Mouse (Mus musculus) brain, embryonic 14.5 days (tissue): Measurements from ENCODE around the gene Alk. TPM values are rescaled to one million over a fixed set of nuclear protein-coding genes. Genes with fewer than 3 reads are reported as not detected.
A peak's percentile ranks its signal among the peaks of the same experiment; 100 is the strongest.

Source experiments
- DNase-seq: peaks from one replicate; pipeline ENCODE4 v3.0.0-alpha.2; 2011; ENCODE audit warnings: low read depth
- CTCF ChIP-seq: fragments of 200-500 bp; IDR thresholded peaks from 2 replicates; pipeline ENCODE4 v1.5.1; 2012; ENCODE audit warnings: inconsistent platforms, mild to moderate bottlenecking, moderate library complexity, borderline replicate concordance; ENCODE audit not compliant: insufficient read depth, insufficient read length; ENCODE audit errors: extremely low read depth
- POLR2A ChIP-seq: fragments of 200-500 bp; IDR thresholded peaks from 2 replicates; pipeline ENCODE4 v1.6.1; 2012; ENCODE audit warnings: mild to moderate bottlenecking, inconsistent platforms, borderline replicate concordance; ENCODE audit not compliant: poor library complexity, insufficient read depth, insufficient read length, severe bottlenecking; ENCODE audit errors: extremely low read depth
- polyA plus RNA-seq: library from polyadenylated mRNA; depleted of rRNA; stranded (reverse); fragments of >200 nt; gene quantifications from 2 replicates; pipeline ENCODE4 v1.2.3, GENCODE M21; 2012

Gene Alk
- polyA plus RNA-seq, 1 experiment, result 3.7 TPM

GRCm38 (mm10) chr17:71950968-71951367 is 653.5 kb downstream of the Alk start:
- TF ChIP-seq CTCF (no peak), POLR2A (no peak)
- DNase-seq, result no peak

GRCm38 (mm10) chr17:71948687-71949086 is 655.7 kb downstream of the Alk start:
- TF ChIP-seq CTCF (no peak), POLR2A (no peak)
- no peak for DNase-seq

GRCm38 (mm10) chr17:71947452-71947851 is 657.0 kb downstream of the Alk start:
- TF ChIP-seq POLR2A (no peak), CTCF (no peak)
- peak; percentile 49 for DNase-seq

GRCm38 (mm10) chr17:71944020-71944419 is 660.4 kb downstream of the Alk start:
- no peak for DNase-seq
- TF ChIP-seq CTCF (no peak), POLR2A (no peak)

GRCm38 (mm10) chr17:71942052-71942451 is 662.4 kb downstream of the Alk start:
- peak; percentile 50 for DNase-seq
- TF ChIP-seq POLR2A, result no peak
- no peak for TF ChIP-seq CTCF

- TF ChIP-seq POLR2A (no peak), CTCF (no peak)
- DNase-seq, result peak; percentile 71
These were observed 663.0 kb downstream of the Alk start for GRCm38 (mm10) chr17:71941436-71941835.

GRCm38 (mm10) chr17:71936681-71937080 is 667.7 kb downstream of the Alk start:
- TF ChIP-seq CTCF (no peak), POLR2A (no peak)
- no peak for DNase-seq

- TF ChIP-seq POLR2A (no peak), CTCF (no peak)
- DNase-seq, result no peak
These were observed 668.6 kb downstream of the Alk start for GRCm38 (mm10) chr17:71935837-71936236.

GRCm38 (mm10) chr17:71935336-71935735 is 669.1 kb downstream of the Alk start:
- no peak for TF ChIP-seq POLR2A
- no peak for TF ChIP-seq CTCF
- DNase-seq, result no peak

- TF ChIP-seq POLR2A, result no peak
- TF ChIP-seq CTCF, result no peak
- no peak for DNase-seq
These were observed 689.5 kb downstream of the Alk start for GRCm38 (mm10) chr17:71914941-71915340.

GRCm38 (mm10) chr17:71914541-71914940 is 689.9 kb downstream of the Alk start:
- no peak for TF ChIP-seq POLR2A
- TF ChIP-seq CTCF, result no peak
- DNase-seq, result peak; percentile 36

GRCm38 (mm10) chr17:71913188-71913587 is 691.2 kb downstream of the Alk start:
- DNase-seq, result no peak
- TF ChIP-seq POLR2A, result no peak
- TF ChIP-seq CTCF, result no peak

GRCm38 (mm10) chr17:71909107-71909506 is 695.3 kb downstream of the Alk start:
- TF ChIP-seq POLR2A (no peak), CTCF (peak; percentile 57)
- DNase-seq, result peak; percentile 15

GRCm38 (mm10) chr17:71881369-71881768 is 723.1 kb downstream of the Alk start:
- no peak for TF ChIP-seq CTCF
- DNase-seq, result no peak

GRCm38 (mm10) chr17:71875492-71875891 is 728.9 kb downstream of the Alk start:
- no peak for DNase-seq
- TF ChIP-seq CTCF, result no peak
- TF ChIP-seq POLR2A, result no peak

- TF ChIP-seq POLR2A (no peak), CTCF (no peak)
These were observed 729.6 kb downstream of the Alk start for GRCm38 (mm10) chr17:71874795-71875194.

GRCm38 (mm10) chr17:71874077-71874476 is 730.4 kb downstream of the Alk start:
- TF ChIP-seq CTCF, result peak; percentile 75
- TF ChIP-seq POLR2A, result no peak
- DNase-seq, result peak; percentile 50

More at GRCm38 (mm10) chr17:71874795-71875194, 729.6 kb downstream of the Alk start:
- DNase-seq, result no peak
